Mouse (Mus musculus) c-Kit-positive CD71-positive TER-119-positive erythroid progenitor cells, embryonic 14.5 days (primary cell): ENCODE measurements around the gene Rab3il1.

Experiments
- DNase-seq: peaks from one replicate; pipeline ENCODE4 v3.0.0-alpha.2; 2013; ENCODE audit warnings: low spot score

The Rab3il1 gene

DNA sequence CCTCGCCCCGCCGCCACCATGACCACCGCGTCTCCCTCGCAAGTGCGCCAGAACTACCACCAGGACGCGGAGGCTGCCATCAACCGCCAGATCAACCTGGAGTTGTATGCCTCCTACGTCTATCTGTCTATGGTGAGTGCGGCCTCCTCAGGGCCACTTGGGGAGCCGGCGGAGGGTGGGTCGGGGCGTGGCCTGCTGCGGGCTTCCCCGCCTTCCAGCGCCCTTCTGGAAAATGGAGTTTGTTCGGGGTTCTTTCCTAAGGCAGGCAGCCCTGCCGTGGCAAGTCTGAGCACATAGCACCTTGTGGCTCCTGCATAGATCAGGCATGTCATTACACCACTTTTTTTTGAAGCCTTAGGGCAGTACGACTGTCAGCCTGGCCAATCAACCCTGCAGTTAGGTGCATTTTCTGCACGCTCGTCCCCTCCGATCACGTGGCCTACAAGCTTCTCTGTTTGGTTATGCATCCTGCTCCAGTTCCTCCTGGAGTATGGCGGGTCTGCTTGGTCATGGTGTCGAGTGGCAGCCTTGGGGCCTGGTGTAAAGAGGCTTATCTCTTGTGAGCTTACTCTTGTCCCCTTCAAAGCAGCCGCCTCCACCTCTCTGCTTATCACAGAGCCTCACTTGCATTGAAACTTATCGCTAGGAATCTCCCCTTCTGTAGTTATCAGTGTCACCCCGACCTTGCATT lies 18.5 kb upstream of the Rab3il1 start:
- DNase-seq: peak; percentile 79

DNA sequence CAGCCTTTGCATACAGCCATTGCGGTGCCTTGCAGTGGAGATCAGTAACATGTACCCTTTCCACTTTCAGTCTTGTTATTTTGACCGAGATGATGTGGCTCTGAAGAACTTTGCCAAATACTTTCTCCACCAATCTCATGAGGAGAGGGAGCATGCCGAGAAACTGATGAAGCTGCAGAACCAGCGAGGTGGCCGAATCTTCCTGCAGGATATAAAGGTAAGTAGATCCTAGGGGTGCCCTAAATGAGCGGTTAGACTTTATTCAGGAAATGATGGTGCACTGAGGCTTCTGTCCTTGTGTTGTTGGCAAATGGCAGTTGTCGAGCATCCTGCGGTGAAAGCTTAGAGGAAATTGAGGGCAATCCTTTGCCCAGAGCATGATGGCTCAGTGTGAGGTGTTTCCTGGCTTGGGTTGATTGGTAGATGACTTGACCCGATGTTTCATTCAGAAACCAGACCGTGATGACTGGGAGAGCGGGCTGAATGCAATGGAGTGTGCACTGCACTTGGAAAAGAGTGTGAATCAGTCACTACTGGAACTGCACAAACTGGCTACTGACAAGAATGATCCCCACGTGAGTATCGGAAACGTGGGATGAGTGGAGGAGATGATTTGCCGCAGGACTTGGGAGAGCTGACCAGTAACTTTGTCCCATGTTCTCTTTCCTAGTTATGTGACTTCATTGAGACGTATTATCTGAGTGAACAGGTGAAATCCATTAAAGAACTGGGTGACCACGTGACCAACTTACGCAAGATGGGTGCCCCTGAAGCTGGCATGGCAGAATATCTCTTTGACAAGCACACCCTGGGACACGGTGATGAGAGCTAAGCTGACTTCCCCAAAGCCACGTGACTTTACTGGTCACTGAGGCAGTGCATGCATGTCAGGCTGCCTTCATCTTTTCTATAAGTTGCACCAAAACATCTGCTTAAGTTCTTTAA lies 17.1 kb upstream of the Rab3il1 start:
- no peak for DNase-seq

DNA sequence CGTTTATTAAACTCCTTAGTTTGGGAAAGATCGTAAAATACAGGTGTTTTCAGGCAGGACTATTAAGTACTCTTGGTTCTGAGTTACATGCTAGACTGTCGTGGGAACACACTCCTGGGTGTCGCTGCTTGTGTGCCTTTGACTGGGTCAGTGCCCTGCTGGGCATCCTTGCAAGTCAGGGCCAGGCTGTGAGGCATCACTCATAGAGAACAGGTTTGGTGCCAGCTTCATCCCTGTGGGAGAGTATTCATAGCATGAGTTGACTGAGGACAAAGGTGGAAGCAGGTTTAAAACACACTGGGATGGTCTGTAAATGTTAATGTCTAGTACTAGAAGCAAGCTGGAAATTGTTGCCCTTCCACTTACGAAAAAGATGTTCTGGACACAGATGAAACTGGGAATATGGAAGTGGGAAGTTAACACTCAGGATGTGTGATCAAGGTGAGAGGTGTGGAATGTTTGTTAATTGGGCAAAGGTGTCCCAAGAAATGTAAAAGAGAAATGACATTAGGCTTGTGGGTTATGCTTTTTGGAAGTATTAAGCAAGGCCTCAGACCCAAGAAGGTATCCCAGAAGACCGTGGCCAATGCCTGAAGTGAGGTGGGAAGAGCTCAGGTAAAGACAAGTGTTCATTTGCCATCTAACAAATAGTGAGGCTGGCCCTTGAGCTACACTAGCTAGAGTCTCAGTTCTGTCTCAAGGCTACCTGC lies 16.1 kb upstream of the Rab3il1 start:
- no peak for DNase-seq

DNA sequence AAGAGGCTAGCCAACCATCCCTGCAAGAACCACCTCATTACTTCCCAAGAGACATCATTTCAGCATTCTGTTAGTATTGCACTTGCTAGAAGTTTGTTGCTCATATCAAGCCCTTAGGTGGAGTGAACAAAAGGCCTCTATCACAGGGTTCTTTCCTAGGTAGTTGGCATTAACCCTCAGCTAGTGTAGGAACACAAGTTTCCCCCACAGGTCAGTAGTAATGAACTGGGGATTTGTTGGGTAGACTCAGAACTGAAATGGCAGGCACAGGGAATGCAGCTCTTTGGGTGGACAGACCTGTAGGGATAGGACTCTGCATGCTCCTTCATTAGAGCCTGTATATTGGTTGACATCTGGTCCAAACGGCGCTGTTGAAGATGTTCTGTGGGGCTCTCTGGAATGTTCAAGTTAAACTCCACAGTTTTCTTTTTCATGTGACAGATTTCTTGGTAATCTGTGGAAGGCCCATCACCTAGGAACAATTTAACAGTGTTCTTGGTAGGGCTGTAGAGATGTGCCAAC lies 15.5 kb upstream of the Rab3il1 start:
- no peak for DNase-seq

DNA sequence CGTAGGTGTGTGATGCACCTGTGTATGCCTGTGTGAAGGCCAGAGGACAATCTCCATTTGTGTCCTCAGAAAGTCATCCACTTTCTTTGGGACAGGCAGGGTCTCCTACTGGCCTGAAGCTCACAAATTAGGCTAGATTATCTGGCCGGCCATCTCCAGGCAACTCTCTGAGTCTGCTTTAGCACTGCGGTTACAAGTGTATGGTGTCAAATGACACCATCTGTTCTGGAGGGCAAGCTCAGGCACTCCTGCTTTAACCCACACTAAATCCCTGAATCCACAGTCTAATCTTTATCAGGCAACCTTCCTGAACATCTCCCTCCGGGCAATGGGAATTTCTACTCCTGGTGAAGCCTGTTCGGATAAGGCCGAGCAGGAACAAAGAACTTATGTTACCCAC lies 14.3 kb upstream of the Rab3il1 start:
- DNase-seq: no peak

DNA sequence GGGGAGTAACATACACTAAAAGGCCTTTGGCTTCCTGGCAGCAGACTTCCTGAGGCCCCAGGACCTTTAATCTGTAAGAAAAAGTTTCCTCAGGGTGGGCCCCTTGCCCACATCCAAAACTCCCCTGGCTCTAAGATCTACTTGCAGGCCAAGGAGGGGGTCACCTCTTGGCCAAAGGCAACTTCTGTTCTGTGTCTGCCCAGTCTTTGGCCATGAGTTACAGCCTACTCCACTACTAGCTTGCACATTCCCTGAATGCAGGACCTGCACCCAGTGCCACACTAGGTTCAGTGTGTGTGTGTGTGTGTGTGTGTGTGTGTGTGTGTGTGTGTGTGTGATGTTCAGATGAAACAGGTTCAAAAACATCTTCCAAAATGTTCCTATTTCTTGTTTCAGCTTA lies 13.9 kb upstream of the Rab3il1 start:
- DNase-seq: no peak

DNA sequence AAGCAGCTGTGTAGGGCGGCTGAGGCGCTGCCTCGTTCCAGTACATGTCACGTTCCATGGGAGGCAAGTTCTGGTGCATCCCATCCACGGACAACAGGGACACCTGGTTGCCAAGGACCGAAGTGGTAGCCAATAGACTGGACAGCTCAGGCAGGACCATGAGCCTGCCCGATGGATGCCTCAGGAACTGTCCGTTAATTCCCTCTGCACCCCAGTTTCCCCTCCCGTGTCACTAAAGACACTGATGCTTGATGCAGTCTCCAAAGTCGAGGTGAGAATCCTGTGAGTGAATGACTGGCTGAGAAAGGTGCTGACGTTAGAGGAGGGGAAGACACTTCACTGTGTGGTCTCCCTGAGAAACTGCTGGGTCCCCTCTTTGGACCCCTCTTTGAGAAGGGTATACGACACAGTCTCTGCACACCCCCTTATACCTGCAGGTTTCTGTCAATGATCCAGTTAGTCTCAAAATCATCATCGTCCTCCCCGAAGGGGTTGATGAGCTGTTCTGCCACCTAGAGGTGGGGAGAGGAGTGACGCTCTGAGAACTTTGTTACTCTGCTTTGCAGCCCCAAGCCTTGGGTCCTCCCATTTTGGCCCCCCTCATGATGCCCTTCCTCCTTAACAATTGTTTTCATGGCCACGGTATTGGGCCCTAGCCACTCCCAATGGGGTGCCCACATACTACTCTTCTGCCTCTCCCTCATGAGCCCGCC lies 12.1 kb upstream of the Rab3il1 start:
- DNase-seq: no peak

DNA sequence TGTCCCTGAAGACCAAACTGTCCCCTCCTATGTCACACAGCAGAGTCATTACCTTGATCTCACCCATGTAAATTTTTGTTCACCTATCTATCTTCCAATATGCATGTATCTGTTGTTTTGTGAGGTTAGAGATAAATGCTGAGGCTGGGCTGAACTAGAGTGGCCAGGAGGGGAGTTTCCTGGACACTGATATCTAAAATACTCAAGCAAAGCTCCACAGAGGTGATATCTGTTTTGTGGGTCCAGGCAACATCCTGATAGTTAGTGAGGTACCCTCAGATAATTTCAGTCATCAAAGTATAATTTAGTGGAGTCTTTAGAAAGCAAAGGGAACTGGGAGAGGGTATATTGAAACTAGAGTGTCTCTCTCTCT lies 11.6 kb upstream of the Rab3il1 start:
- DNase-seq: no peak

DNA sequence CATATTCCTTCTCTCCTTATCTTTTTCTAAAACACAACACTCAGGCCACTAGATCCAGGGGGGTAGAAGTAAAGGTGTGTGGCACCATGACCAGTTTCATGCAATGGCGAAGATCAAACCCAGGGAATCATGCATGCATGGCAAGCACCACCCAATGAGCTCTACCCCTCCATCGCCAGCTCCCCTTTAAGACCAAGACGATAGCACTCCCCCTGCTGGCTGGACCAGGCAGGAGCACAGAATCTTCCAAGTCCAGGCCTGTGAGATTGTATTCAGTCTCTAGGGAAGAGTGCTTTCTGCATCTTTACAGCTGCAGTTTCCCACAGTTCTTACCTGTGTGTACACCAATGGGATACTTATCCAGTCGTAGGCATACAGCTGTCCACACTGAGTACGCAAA lies 10.2 kb upstream of the Rab3il1 start:
- DNase-seq: peak; percentile 87

DNA sequence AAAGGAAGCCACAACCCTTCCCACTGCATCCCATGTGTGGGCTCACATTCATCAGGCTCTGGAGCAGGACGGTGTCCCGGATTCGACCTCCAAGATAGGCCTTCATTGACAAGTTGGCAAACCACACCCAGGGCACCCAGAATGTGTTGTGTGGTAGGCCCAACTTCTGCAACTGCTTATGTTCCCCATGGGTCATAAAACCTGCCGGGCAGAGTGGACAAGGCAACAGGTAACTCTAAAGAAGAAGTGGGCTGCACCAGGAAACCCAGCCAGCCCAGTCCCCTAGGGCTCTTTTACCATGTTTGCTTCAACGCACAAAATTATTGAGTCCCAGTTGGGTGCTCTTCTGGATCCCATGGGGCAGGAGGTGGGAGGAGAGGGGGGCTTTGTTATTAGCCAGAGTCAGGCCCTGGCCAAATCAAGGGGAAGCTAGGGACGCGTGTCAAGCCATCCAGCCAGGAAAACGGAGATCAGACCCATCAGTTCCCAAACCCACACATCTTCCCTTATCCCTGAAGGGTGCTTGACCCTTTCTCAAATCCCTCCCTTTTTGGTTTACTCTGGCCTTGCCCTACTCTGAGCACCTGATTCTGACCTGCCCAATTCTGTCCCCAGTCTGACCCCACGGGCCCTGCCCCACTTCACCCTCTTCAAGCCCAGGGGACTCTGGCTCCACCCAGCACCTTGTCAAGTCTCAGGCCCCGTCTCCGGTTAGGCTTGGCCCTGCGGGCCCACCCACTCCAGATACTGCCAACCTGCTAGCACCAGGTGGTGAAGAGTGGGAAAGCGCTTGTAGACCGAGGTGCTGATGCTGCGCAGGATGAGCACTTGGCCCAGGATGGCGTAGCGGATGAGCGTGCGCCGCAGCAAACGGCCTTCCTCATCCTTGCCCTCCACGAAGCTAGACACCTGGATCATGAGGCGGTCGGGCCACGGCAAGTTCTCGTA lies 9.2 kb upstream of the Rab3il1 start:
- DNase-seq: no peak

DNA sequence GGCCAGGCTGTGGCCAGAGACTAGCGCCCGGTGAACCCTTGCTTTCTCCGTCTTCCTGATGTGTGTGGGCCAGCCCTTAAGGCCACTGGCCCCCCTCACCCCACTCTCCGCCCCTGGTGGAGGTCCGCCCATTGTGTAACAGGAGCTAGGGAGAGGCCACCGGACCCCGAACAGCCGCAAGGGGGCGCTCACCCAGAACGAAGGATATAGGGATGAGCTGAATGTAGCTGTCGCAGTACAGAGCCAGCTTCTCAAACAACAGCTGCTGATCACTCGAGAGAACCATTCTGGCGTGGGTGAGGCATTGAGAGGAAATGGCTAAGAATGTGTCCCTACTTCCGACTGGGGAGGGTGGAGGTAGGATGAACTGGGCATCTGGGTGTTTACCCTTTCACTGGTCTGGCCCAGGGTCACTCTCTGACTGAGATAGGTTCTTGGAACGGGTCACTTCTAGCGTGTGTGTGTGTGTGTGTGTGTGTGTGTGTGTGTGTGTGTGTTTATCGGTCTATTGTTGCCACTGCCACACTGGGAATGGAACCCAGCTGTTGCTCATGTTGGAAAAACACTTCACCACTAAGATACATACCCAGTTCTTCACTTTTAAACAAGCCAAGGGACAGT lies 8.3 kb upstream of the Rab3il1 start:
- DNase-seq: peak; percentile 76

DNA sequence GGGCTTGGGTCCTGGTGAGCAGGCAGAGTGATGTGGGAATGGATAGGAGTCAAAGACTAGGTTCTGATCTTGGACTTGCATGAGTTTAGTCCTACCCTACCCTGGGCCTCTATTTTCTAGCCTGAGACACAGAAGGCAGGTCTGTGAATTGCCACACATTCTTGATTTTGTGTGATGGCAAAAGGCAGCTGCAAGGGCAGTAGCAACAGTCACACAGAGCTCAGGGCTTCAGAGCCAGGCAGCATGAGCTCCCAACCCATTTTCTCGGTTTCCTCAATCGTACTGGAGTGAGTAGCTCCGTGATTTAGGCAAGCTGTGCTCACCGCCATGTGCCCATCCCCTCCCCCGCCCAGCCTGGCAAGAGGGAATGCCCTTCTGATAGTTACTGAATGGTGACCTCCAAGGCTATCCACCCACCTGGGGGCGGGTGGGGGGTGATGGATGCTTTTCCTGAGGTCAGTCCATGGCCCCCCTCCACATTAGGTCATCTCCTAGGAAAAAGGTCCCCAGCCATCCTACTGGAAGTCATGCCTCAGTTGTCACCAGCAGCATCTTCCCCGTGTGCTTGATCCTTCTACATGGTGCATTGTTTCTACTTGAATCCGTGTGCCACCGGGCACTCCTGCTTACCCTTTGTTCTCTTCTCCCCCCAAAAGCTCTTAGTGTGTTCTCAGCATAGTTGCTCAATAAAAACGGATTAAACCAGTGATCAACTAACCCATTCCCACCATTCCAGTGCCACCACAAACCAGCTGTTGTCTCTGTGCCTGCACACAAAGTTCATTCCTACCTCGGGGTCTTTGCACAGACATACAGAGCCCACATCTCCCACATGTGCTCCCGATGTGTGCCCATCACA lies 4.0 kb upstream of the Rab3il1 start:
- DNase-seq: no peak

DNA sequence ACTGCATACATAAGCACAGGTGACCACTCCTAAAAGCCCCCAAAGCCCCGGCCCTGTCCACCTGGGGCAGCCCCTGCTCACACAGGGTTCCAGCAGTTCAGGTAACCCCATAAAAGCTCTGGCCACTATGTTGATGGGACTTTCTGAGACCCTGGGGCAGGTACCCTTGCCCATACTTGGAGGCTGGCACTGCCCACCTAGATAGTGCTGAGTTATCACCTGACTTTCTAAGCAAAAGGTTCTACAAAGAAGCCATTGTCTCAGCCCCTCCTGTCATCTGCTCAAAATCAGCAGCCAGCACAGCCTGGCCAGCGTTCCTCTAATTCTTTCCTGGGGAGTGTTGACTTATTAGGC lies 3.4 kb upstream of the Rab3il1 start:
- DNase-seq: no peak

DNA sequence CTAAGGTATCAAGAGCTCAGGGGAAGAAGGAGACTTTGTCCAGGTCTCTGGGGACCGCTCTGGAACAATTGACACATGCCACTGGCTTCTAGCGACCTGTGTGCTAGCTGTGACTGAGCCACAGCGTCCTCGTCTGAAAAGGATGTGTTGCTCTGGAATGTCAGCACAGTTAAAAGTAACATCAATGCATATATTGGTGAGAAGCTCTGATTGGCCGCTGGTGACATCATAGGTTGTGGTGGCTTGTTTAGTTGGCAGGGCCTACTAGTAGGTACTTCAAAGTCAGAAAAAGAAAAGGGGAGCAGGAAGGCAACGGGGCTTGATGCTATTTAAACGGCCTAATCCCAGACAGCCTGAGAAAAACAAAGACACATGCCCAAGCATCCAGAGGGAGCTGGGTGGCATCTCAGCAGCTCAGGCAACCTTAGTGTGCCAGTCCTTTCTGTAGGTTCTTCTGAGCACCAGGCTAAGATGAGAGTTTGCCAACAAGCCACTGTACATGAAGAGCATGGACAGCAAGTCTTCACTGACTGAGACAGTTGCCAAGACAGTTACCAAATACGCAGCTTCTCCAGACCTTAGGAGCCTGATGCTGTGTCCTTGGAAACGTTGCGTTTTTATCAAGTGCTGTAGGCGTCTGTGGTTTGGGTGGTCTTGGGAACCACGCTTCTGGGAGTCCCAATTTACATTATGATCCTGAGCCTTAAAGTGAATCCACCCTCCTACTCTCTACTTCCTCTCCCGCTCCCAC lies 2.6 kb upstream of the Rab3il1 start:
- no peak for DNase-seq

DNA sequence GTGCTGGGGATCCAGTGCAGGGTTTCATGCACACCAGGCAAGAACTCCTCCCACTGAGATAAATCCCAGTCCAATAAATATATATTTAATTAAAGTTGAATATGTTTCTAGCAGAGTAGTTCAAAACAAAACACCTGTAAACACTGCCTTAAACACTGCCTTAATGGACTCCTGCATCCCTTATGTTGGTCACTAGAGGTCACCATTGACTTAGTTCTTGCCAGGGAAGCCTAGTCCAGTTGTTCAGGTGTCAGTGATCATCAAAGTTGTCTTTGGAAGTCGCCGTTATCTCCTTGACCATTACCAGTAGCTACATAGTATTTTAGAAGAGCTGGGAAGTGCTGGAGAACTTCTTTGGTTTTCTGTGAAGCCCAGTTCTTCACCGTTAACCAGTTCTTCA lies 1.1 kb upstream of the Rab3il1 start:
- no peak for DNase-seq

DNA sequence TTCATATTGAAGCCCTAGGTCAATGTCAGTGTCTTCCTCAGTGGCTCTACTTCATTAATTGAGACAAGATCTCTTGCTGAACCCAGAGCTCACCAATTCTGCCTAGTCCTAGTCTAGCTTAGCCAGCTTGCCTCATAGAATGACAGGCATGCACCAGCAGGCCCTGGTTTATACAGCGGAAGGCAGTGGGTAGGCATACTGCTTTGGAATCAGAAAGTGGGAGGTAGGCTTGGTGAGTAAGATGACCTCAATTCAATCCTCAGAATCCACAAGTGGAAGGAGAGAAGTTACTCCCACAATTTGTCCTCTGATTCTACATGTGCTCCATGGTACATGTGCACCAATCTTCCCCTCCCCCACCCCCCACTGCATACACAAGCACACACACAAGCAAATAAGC lies 2.2 kb downstream of the Rab3il1 start:
- no peak for DNase-seq

DNA sequence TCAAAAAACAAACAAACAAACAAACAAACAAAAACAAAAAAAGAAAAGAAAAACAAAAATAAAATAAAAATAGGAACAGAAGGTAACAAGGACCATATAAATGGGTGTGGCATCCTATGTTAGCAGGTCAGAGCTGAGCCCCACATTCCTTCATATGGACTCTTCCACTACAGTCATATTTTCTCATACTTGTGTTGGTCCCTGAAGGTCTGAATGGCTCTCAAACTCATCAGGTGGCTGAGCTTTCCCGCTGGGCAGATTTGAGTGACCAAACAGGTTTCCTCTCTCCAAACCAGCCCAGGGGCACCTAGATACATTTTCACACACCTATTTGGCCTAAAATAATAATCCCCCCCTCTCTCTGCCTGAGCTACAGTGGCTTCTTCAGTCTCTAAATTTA lies 9.9 kb downstream of the Rab3il1 start:
- no peak for DNase-seq

DNA sequence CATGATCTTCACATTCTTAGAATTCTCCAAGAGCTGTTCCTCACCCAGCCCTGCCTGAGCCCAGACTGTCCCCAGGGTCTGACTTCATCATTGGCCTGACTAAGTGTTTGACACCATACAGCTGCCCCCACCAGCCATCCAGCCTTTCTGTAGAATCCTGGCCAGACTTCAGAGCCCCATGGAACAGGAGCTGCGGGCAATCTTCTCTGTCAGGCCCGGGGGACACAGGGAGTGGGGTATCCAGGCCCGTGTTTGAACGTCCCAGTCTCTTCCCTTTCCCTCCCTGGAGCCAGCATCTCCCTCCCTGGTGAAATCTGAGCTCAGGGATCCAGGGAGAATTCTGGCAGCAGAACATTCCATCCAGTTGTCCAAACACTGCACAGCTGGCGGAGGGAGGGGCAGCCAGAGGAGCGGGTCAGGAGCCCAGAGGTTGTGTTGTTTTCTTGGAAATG lies 11.4 kb downstream of the Rab3il1 start:
- no peak for DNase-seq

DNA sequence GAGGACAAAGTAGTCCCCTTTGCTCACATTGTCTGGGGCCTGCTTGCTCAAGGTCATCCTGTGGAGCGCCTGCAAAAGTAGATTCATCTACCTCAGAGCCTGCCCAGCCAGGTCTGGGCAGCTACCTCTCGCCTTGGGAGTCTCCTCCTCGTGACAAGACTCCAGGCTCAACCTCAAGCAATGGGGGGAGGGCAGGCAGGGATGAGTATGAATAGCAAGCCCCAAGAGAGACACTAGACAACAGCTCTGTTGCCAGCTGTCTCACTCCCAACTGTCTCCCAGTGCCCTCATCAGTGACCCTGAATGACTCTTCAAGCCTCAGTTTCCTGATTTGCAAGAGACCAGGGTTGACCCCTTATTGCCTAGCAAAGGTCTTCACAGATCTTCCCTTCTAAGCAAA lies 11.9 kb downstream of the Rab3il1 start:
- DNase-seq: no peak
